Mouse (Mus musculus) hindbrain, embryonic 13.5 days (tissue): ENCODE results near the gene Ccdc13. TPM values are rescaled to one million over a fixed set of nuclear protein-coding genes. Genes with fewer than 3 reads are reported as not detected.

ENCODE experiments used
- ATAC-seq: fragments of 200-750 bp; cut with Nextera tagmentation; 2 replicates; pipeline ENCODE4 v1.8.0; 2017; ENCODE audit warnings: moderate TSS enrichment; ENCODE audit not compliant: low FRiP score
- H3K27ac ChIP-seq: fragments of 300-500 bp; sonication (generic); 2 replicates; pipeline ENCODE4 v1.5.1; 2015; ENCODE audit warnings: inconsistent platforms, mild to moderate bottlenecking, moderate library complexity
- H3K27me3 ChIP-seq: fragments of 300-500 bp; sonication (generic); 2 replicates; pipeline ENCODE4 v1.6.1; 2015; ENCODE audit warnings: mild to moderate bottlenecking, inconsistent platforms
- H3K36me3 ChIP-seq: fragments of 300-500 bp; sonication (generic); 2 replicates; pipeline ENCODE4 v1.6.1; 2015; ENCODE audit warnings: mild to moderate bottlenecking, inconsistent platforms
- H3K4me1 ChIP-seq: fragments of 300-500 bp; sonication (generic); replicated peaks from 2 replicates; pipeline ENCODE4 v1.6.1; 2015; ENCODE audit warnings: inconsistent platforms
- H3K4me2 ChIP-seq: fragments of 300-500 bp; sonication (generic); 2 replicates; pipeline ENCODE4 v1.6.1; 2015; ENCODE audit warnings: inconsistent platforms, mild to moderate bottlenecking, moderate library complexity
- H3K4me3 ChIP-seq: fragments of 300-500 bp; sonication (generic); 2 replicates; pipeline ENCODE4 v1.5.1; 2015; ENCODE audit warnings: mild to moderate bottlenecking, inconsistent platforms
- H3K9ac ChIP-seq: fragments of 300-500 bp; sonication (generic); 2 replicates; pipeline ENCODE4 v1.6.1; 2015; ENCODE audit warnings: mild to moderate bottlenecking, inconsistent platforms
- H3K9me3 ChIP-seq: fragments of 300-500 bp; sonication (generic); 2 replicates; pipeline ENCODE4 v1.6.1; 2016; ENCODE audit warnings: inconsistent platforms
- WGBS: fragments of 180-500 bp; shearing (Covaris S2); methylation state at CpG from one replicate; pipeline ENCODE4 v1.1.7; 2015; 5-methylcytosine and 5-hydroxymethylcytosine counted together
- polyA plus RNA-seq: library from polyadenylated mRNA; unstranded; fragments of >200 nt; fragmentation: Nextera tagmentation; extraction: Ambion mirVana; gene quantifications from 2 replicates; pipeline ENCODE4 v1.2.1, GENCODE M21; 2015

The Ccdc13 gene
- polyA plus RNA-seq, 1 experiment from 2014 or later = 3.2 TPM

GRCm38 (mm10) chr9:121791757-121792521 is 47.3 kb downstream of the Ccdc13 start, which contains the start of gene Hhatl:
TSS of gene Hhatl (minus strand) at chr9:121792507.
- H3K36me3 ChIP-seq = no peaks in the 10 kb centered on the region
- H3K27ac ChIP-seq = no peak within 1 kb of the TSS
- peaks cover 14% of the 10 kb centered on the region; the same call in 1 of the 2 replicates for H3K27me3 ChIP-seq
- peaks cover 14% of the 10 kb centered on the region for H3K4me1 ChIP-seq
- H3K4me2 ChIP-seq = no peak within 1 kb of the TSS
- H3K9ac ChIP-seq = no peak within 1 kb of the TSS
- ATAC-seq = no peak
- no peak within 1 kb of the TSS for H3K4me3 ChIP-seq
- 53% methylated on average over 24 of the region's 24 CpGs for WGBS
- H3K9me3 ChIP-seq = no peaks in the 10 kb centered on the region

- Histone ChIP-seq H3K9me3 (no peaks in the 10 kb centered on the region), H3K36me3 (no peaks in the 10 kb centered on the region), H3K9ac (no peak overlapping the region), H3K4me3 (no peak overlapping the region), H3K4me1 (peaks cover 11% of the 10 kb centered on the region), H3K27ac (no peak overlapping the region), H3K4me2 (no peak overlapping the region), H3K27me3 (peaks cover 14% of the 10 kb centered on the region; the same call in 1 of the 2 replicates)
- 20% methylated on average over 5 of the region's 5 CpGs for WGBS
- ATAC-seq = no peak
Measured at GRCm38 (mm10) chr9:121791206-121791605, 48.1 kb downstream of the Ccdc13 start.

DNA sequence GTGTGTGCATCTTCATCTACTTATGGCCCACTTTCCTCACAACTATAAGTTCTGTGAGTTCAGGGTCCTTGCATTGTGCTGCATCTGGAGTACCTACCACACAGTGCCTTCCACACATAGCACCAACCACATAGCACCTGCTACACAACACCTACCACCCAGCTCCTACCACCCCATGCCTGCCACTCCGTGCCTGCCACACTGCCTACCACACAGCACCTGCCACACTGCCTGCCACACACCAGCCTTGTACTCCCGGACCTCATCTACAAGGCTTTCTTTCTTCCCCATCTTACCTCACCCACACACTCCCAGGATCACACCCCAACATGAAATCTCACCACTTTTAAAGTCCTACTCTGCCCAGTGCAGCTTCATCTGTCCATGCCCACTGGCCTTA is 52.9 kb downstream of the Ccdc13 start:
- Histone ChIP-seq H3K9ac (no peak overlapping the region), H3K27me3 (0 out of 2 replicates have a peak, but pooled peaks cover 8% of the 10 kb centered on the region), H3K36me3 (no peaks in the 10 kb centered on the region), H3K4me2 (no peak overlapping the region), H3K27ac (no peak overlapping the region), H3K9me3 (no peaks in the 10 kb centered on the region), H3K4me3 (no peak overlapping the region), H3K4me1 (no peaks in the 10 kb centered on the region; the same call in 1 of the 2 replicates)
- no peak for ATAC-seq
- WGBS = 87% methylated on average over 2 of the region's 2 CpGs

DNA sequence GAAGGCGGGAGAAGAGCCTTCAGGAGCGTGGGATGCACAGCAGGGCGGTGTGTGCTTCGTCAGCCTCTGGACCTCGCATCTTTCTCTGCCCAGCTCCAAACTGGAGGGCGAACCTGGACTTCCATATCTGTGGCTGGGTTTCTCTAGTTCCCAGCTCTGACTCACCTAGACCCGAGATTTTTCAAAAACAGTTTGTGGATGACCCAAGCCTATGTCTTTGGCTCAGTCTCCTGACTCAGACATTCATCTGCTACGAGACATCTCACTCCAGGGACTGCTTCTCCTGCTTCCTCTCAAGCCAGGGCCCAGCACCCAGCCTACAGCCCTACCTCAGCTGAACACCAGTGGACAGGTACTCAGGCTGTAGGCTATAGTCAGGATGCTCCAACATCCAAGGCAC is 54.0 kb downstream of the Ccdc13 start:
- Histone ChIP-seq H3K9ac (no peak overlapping the region), H3K4me3 (no peak overlapping the region), H3K4me1 (no peaks in the 10 kb centered on the region; the same call in 1 of the 2 replicates), H3K27ac (no peak overlapping the region), H3K27me3 (peaks cover 7% of the 10 kb centered on the region; the same call in 1 of the 2 replicates), H3K9me3 (no peaks in the 10 kb centered on the region), H3K4me2 (no peak overlapping the region), H3K36me3 (no peaks in the 10 kb centered on the region)
- ATAC-seq = no peak
- 89% methylated on average over 8 of the region's 8 CpGs for WGBS

- H3K36me3 ChIP-seq = no peaks in the 10 kb centered on the region
- H3K4me1 ChIP-seq = no peaks in the 10 kb centered on the region; the same call in 1 of the 2 replicates
- no peaks in the 10 kb centered on the region for H3K9me3 ChIP-seq
- no peak overlapping the region for H3K4me2 ChIP-seq
- H3K27me3 ChIP-seq = peaks cover 12% of the 10 kb centered on the region
- H3K27ac ChIP-seq = no peak overlapping the region
- no peak overlapping the region for H3K9ac ChIP-seq
- ATAC-seq = no peak
- H3K4me3 ChIP-seq = no peak overlapping the region
- WGBS = 91% methylated on average over 12 of the region's 12 CpGs
Measured at GRCm38 (mm10) chr9:121784801-121785200, 54.5 kb downstream of the Ccdc13 start.

- peak overlapping the region; percentile 60 for H3K9ac ChIP-seq
- ATAC-seq = peak; percentile 74
- peak overlapping the region; percentile 39 for H3K4me3 ChIP-seq
- no peaks in the 10 kb centered on the region for H3K9me3 ChIP-seq
- no peak overlapping the region for H3K27ac ChIP-seq
- WGBS = 13% methylated on average over 54 of the region's 54 CpGs
- H3K27me3 ChIP-seq = peaks cover 57% of the 10 kb centered on the region
- no peaks in the 10 kb centered on the region for H3K36me3 ChIP-seq
- H3K4me2 ChIP-seq = peak overlapping the region; percentile 68
- H3K4me1 ChIP-seq = peaks cover 11% of the 10 kb centered on the region
Measured at GRCm38 (mm10) chr9:121778066-121778624, 61.1 kb downstream of the Ccdc13 start.

DNA sequence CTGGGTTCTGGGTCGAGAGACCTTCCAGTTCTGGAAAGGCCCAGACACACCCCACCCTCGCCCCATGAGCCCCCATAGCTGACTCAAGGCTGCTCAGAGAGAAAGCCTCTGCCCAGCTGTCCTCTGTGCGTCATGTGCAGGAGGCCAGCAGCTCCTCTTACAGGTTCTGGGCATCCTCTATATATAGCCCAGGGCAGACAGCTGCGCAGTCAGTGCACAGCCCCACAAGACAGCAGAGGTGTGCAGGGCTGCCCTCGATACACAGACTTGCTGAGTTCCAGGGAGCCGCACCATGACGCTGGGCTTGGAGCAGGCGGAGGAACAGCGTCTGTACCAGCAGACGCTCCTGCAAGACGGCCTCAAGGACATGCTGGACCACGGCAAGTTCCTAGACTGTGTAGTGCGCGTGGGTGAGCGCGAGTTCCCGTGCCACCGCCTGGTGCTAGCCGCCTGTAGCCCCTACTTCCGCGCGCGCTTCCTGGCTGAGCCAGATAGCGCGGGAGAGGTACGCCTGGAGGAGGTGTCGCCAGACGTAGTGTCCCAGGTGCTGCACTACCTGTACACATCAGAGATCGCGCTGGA is 61.7 kb downstream of the Ccdc13 start, which contains the start of gene Klhl40:
Gene Klhl40, plus strand, starts transcription at position 124 of the 582 bp plus-strand sequence.
- peak within 1 kb of the TSS; percentile 60 for H3K9ac ChIP-seq
- H3K27ac ChIP-seq = no peak within 1 kb of the TSS
- H3K27me3 ChIP-seq = peaks cover 57% of the 10 kb centered on the region
- no peaks in the 10 kb centered on the region for H3K9me3 ChIP-seq
- ATAC-seq = peak; percentile 81
- no peaks in the 10 kb centered on the region for H3K36me3 ChIP-seq
- WGBS = 23% methylated on average over 30 of the region's 30 CpGs
- peak within 1 kb of the TSS; percentile 39 for H3K4me3 ChIP-seq
- peak within 1 kb of the TSS; percentile 68 for H3K4me2 ChIP-seq
- peaks cover 11% of the 10 kb centered on the region for H3K4me1 ChIP-seq

DNA sequence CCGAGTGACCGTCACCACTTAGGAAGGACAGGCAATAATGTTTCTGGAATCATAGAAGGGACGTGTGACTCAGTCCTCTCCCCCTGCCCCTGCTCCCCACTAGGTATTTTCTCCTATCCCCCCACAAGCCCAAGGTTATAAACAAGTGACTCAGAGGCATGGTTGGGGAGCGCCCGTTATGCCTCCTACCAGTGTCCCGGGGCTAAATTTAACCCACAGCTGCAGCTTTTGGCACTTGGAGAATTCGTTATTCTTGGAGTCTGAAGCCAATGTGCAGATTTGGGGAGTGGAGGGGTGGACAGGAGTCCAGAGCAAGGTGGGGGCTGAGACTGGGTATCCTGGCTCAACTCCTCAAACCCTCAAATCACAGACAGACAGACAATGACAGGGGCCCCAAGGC is 62.8 kb downstream of the Ccdc13 start:
- Histone ChIP-seq H3K9me3 (no peaks in the 10 kb centered on the region), H3K27ac (no peak overlapping the region), H3K36me3 (no peaks in the 10 kb centered on the region), H3K4me3 (no peak overlapping the region), H3K4me1 (peaks cover 11% of the 10 kb centered on the region), H3K9ac (no peak overlapping the region), H3K4me2 (no peak overlapping the region), H3K27me3 (peaks cover 57% of the 10 kb centered on the region)
- ATAC-seq = no peak
- 87% methylated on average over 7 of the region's 7 CpGs for WGBS

DNA sequence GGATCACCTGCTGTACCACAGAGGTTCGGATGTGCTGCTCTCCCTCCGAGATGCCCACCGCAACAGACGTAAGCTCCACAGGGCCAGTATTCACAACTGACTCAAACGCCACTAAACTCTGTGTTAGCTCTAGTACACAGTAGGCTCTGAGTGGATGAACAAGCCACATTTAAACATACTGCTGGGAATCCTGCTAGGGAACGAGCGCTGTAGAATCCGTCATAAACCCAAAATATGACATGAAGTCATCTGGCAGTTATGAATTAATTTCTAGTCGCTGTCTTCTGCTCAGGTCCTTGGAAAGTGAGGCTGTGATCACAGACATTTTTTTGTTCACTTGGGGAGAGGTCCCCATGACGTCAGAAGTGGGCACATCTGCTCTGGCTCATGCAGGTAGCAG is 63.3 kb downstream of the Ccdc13 start:
- H3K27ac ChIP-seq = no peak overlapping the region
- no peak overlapping the region for H3K9ac ChIP-seq
- H3K27me3 ChIP-seq = peaks cover 57% of the 10 kb centered on the region
- no peaks in the 10 kb centered on the region for H3K36me3 ChIP-seq
- H3K4me2 ChIP-seq = no peak overlapping the region
- WGBS = 84% methylated on average over 10 of the region's 10 CpGs
- peaks cover 11% of the 10 kb centered on the region for H3K4me1 ChIP-seq
- no peak overlapping the region for H3K4me3 ChIP-seq
- no peak for ATAC-seq
- H3K9me3 ChIP-seq = no peaks in the 10 kb centered on the region

- peaks cover 21% of the 10 kb centered on the region for H3K27me3 ChIP-seq
- no peak overlapping the region for H3K4me2 ChIP-seq
- no peak overlapping the region for H3K27ac ChIP-seq
- WGBS = 82% methylated on average over 5 of the region's 5 CpGs
- no peak overlapping the region for H3K4me3 ChIP-seq
- no peaks in the 10 kb centered on the region for H3K9me3 ChIP-seq
- no peak overlapping the region for H3K9ac ChIP-seq
- peaks cover 17% of the 10 kb centered on the region for H3K36me3 ChIP-seq
- no peaks in the 10 kb centered on the region for H3K4me1 ChIP-seq
- ATAC-seq = no peak
Measured at GRCm38 (mm10) chr9:121772412-121772811, 66.8 kb downstream of the Ccdc13 start.

DNA sequence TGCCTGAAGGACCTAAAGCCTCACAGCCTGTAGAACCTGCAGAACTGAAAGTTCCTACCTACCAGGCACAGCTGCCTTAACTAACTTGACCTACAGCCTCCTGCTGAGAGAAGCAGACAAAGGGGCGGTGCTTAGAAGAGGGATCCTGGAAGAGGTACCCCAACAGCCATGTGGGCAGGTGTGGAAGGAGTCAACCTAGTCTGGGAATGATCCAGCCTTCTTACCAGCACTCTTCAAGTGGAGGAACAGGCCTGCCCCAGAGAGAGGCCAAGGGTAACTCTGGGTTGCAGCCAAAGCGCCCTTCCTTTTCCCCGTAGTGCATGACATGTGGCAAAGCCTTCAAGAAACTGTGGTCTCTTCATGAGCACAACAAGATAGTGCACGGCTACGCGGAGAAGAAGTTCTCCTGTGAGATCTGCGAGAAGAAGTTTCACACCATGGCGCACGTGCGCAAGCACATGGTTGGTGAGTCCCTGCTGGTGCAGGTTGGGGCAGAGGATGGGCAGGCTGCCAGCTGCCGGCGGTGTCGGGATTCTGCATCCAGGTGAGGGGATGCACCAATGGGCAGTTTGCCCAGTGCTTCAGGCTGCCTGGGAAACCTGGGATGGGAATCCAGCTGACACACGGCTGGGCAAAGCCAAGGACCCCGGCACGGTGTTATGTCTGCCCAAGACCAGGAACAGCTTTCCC is 74.0 kb downstream of the Ccdc13 start:
- H3K27me3 ChIP-seq = no peaks in the 10 kb centered on the region
- H3K4me1 ChIP-seq = peaks cover 31% of the 10 kb centered on the region
- no peak overlapping the region for H3K4me3 ChIP-seq
- ATAC-seq = no peak
- H3K27ac ChIP-seq = no peak overlapping the region
- H3K36me3 ChIP-seq = peaks cover 67% of the 10 kb centered on the region
- 87% methylated on average over 16 of the region's 16 CpGs for WGBS
- H3K9me3 ChIP-seq = no peaks in the 10 kb centered on the region
- no peak overlapping the region for H3K4me2 ChIP-seq
- H3K9ac ChIP-seq = no peak overlapping the region

DNA sequence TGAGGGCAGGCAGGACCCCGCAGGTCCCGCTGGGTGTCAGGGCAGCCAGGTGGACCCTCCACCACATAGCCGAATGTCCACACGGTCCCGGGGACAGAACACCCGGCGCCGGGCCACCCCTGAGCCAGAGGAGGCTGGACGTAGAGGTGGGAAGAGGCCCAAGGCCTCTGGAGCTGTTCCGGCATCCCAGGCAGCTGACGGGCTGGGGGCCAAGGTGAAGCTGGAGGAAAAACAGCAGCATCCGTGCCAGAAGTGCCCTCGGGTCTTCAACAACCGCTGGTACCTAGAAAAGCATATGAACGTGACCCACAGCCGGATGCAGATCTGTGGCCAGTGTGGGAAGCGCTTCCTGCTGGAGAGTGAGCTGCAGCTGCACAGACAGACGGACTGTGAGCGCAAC is 75.5 kb downstream of the Ccdc13 start:
- H3K4me2 ChIP-seq = no peak overlapping the region
- ATAC-seq = no peak
- 90% methylated on average over 19 of the region's 19 CpGs for WGBS
- H3K4me1 ChIP-seq = peaks cover 36% of the 10 kb centered on the region
- peak overlapping the region; percentile 13; the same call in 1 of the 2 replicates for H3K9ac ChIP-seq
- H3K36me3 ChIP-seq = peaks cover 63% of the 10 kb centered on the region
- H3K9me3 ChIP-seq = no peaks in the 10 kb centered on the region
- H3K27me3 ChIP-seq = no peaks in the 10 kb centered on the region
- H3K27ac ChIP-seq = no peak overlapping the region
- no peak overlapping the region for H3K4me3 ChIP-seq
